Mouse (Mus musculus): ENCODE results near the gene Gpr15. TPM values are rescaled to one million over a fixed set of nuclear protein-coding genes. Genes with fewer than 3 reads are reported as not detected.

Gene Gpr15
- polyA plus RNA-seq, 1 experiment = not detected

- no peak overlapping the region for H3K4me3 ChIP-seq (replicated peaks; ENCODE audit: control insufficient read depth, low read depth, low read length)
- H3K27ac ChIP-seq (ENCODE audit: control insufficient read depth, insufficient read depth, low read depth, low read length, poor library complexity) = no peak overlapping the region
- WGBS = 73% methylated on average over 3 of the region's 3 CpGs
- no peaks in the 10 kb centered on the region for H3K4me1 ChIP-seq (ENCODE audit: control insufficient read depth, insufficient read depth, low read length)
- no peak for TF ChIP-seq CTCF (IDR thresholded peaks at IDR 0.05; ENCODE audit: control insufficient read depth, insufficient read depth, low read length)
- TF ChIP-seq POLR2A (IDR thresholded peaks at IDR 0.05; ENCODE audit: borderline replicate concordance, control insufficient read depth, low read depth, low read length) = no peak
Measured at GRCm38 (mm10) chr16:58708601-58709475, 10.0 kb downstream of the Gpr15 start.

- no peak overlapping the region for H3K4me3 ChIP-seq (replicated peaks; ENCODE audit: control insufficient read depth, low read depth, low read length)
- no peaks in the 10 kb centered on the region for H3K4me1 ChIP-seq (ENCODE audit: control insufficient read depth, insufficient read depth, low read length)
- TF ChIP-seq CTCF (IDR thresholded peaks at IDR 0.05; ENCODE audit: control insufficient read depth, insufficient read depth, low read length) (no peak), POLR2A (IDR thresholded peaks at IDR 0.05; ENCODE audit: borderline replicate concordance, control insufficient read depth, low read depth, low read length) (no peak)
- 80% methylated on average over 4 of the region's 4 CpGs for WGBS
- no peak overlapping the region for H3K27ac ChIP-seq (ENCODE audit: control insufficient read depth, insufficient read depth, low read depth, low read length, poor library complexity)
Measured at GRCm38 (mm10) chr16:58707276-58707905, 11.5 kb downstream of the Gpr15 start.

- Histone ChIP-seq H3K4me1 (ENCODE audit: control insufficient read depth, insufficient read depth, low read length) (no peaks in the 10 kb centered on the region), H3K4me3 (replicated peaks; ENCODE audit: control insufficient read depth, low read depth, low read length) (no peak overlapping the region), H3K27ac (ENCODE audit: control insufficient read depth, insufficient read depth, low read depth, low read length, poor library complexity) (no peak overlapping the region)
- no peak for TF ChIP-seq POLR2A (IDR thresholded peaks at IDR 0.05; ENCODE audit: borderline replicate concordance, control insufficient read depth, low read depth, low read length)
- no peak for TF ChIP-seq CTCF (IDR thresholded peaks at IDR 0.05; ENCODE audit: control insufficient read depth, insufficient read depth, low read length)
Measured at GRCm38 (mm10) chr16:58704999-58705398, 13.9 kb downstream of the Gpr15 start.

GRCm38 (mm10) chr16:58703382-58704124 lies 15.3 kb downstream of the Gpr15 start:
- Histone ChIP-seq H3K4me3 (replicated peaks; ENCODE audit: control insufficient read depth, low read depth, low read length) (no peak overlapping the region), H3K27ac (ENCODE audit: control insufficient read depth, insufficient read depth, low read depth, low read length, poor library complexity) (no peak overlapping the region), H3K4me1 (ENCODE audit: control insufficient read depth, insufficient read depth, low read length) (no peaks in the 10 kb centered on the region)
- WGBS = 11% methylated on average over 10 of the region's 10 CpGs
- TF ChIP-seq CTCF (IDR thresholded peaks at IDR 0.05; ENCODE audit: control insufficient read depth, insufficient read depth, low read length) = no peak

DNA sequence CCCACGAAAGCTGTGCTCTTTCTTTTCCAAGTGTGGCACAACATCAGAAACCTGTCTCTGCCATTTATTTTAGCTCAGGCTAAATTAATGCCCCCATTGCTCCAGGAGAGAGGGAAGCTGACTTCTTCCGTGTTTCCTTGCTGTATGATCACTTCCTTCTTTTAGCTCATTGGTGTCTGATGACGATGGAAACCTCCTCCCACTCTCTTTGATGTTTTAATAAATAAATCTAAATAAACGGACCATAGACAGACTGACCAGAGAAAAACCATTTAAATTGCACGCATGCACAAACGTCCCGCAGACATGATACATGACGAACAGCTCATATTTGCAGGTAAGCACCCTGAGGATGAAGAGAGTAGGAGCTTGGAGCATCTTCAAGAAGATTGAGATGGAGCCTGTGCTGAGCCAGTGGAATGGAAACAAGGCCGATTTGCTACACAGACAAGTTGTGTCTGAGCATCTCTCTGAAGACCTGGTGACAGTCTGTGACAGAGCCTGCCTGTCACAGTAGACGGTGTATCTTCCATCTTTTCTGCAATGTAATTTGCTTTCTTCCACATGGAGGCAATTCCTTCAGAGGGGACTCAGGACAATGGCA lies 16.4 kb downstream of the Gpr15 start:
- Histone ChIP-seq H3K27ac (ENCODE audit: control insufficient read depth, insufficient read depth, low read depth, low read length, poor library complexity) (no peak overlapping the region), H3K4me3 (replicated peaks; ENCODE audit: control insufficient read depth, low read depth, low read length) (no peak overlapping the region), H3K4me1 (ENCODE audit: control insufficient read depth, insufficient read depth, low read length) (no peaks in the 10 kb centered on the region)
- 68% methylated on average over 10 of the region's 10 CpGs for WGBS
- TF ChIP-seq POLR2A (IDR thresholded peaks at IDR 0.05; ENCODE audit: borderline replicate concordance, control insufficient read depth, low read depth, low read length) (no peak), CTCF (IDR thresholded peaks at IDR 0.05; ENCODE audit: control insufficient read depth, insufficient read depth, low read length) (no peak)

GRCm38 (mm10) chr16:58701779-58702178 lies 17.1 kb downstream of the Gpr15 start:
- TF ChIP-seq POLR2A (IDR thresholded peaks at IDR 0.05; ENCODE audit: borderline replicate concordance, control insufficient read depth, low read depth, low read length) = no peak
- Histone ChIP-seq H3K4me3 (replicated peaks; ENCODE audit: control insufficient read depth, low read depth, low read length) (no peak overlapping the region), H3K4me1 (ENCODE audit: control insufficient read depth, insufficient read depth, low read length) (no peaks in the 10 kb centered on the region), H3K27ac (ENCODE audit: control insufficient read depth, insufficient read depth, low read depth, low read length, poor library complexity) (no peak overlapping the region)
- 43% methylated on average over 6 of the region's 6 CpGs for WGBS

DNA sequence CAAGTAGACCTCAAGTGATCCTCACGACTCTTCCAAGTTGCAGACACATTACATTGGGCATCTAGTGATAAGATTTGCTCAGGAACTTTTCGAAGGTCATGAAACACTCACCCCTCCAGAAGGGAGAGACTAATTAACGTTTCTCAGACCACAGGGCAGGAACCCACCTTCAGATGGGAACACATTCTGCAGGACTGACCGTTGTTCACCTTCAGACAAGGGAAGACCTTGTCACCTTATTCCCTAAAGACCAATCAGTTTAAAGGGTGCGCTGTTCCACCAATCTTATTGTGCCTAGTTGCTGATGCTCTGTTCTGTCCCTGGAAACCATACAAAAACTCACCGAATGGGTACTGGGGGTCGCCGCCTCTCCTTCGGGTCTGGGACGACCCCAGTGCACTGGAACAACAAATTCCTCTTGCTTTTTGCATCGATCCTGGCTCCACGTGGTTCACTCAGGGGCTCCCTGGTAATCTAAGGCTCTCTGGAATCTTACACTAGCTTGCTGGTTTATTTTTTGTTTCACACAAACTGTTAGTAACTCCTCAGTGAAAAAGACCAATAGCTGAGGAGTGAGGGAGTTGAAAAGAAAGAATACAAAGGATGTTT lies 17.9 kb downstream of the Gpr15 start:
- no peak overlapping the region for H3K27ac ChIP-seq (ENCODE audit: control insufficient read depth, insufficient read depth, low read depth, low read length, poor library complexity)
- no peak for TF ChIP-seq POLR2A (IDR thresholded peaks at IDR 0.05; ENCODE audit: borderline replicate concordance, control insufficient read depth, low read depth, low read length)
- TF ChIP-seq CTCF (IDR thresholded peaks at IDR 0.05; ENCODE audit: control insufficient read depth, insufficient read depth, low read length) = no peak
- no peaks in the 10 kb centered on the region for H3K4me1 ChIP-seq (ENCODE audit: control insufficient read depth, insufficient read depth, low read length)
- no peak overlapping the region for H3K4me3 ChIP-seq (replicated peaks; ENCODE audit: control insufficient read depth, low read depth, low read length)
- 81% methylated on average over 12 of the region's 12 CpGs for WGBS
